Mouse (Mus musculus): ENCODE results near the gene Eme2.

- TF ChIP-seq GATA1 (IDR thresholded peaks at IDR 0.05; ENCODE audit: low read length) (no peak), TAL1 (IDR thresholded peaks at IDR 0.05; ENCODE audit: low read length) (no peak)
Measured at GRCm38 (mm10) chr17:24934926-24935325, 40.0 kb upstream of the Eme2 start.

All from erythroblast, embryonic 14.5 days (primary cell).